Mouse (Mus musculus) midbrain, embryonic 15.5 days (tissue): Measurements from ENCODE around the gene Pmm2. TPM values are rescaled to one million over a fixed set of nuclear protein-coding genes. Genes with fewer than 3 reads are reported as not detected.

Source experiments
- ATAC-seq: fragments of 200-750 bp; cut with Nextera tagmentation; replicated peaks from 2 replicates; pipeline ENCODE4 v1.8.0; 2017; ENCODE audit warnings: moderate TSS enrichment
- H3K27ac ChIP-seq: fragments of 300-500 bp; sonication (generic); 2 replicates; pipeline ENCODE4 v1.5.1; 2015; ENCODE audit warnings: mild to moderate bottlenecking, inconsistent platforms
- H3K27me3 ChIP-seq: fragments of 300-500 bp; sonication (generic); replicated peaks from 2 replicates; pipeline ENCODE4 v1.6.1; 2015; ENCODE audit warnings: inconsistent platforms
- H3K36me3 ChIP-seq: fragments of 300-500 bp; sonication (generic); replicated peaks from 2 replicates; pipeline ENCODE4 v1.6.1; 2015; ENCODE audit warnings: inconsistent platforms
- H3K4me1 ChIP-seq: fragments of 300-500 bp; sonication (generic); 2 replicates; pipeline ENCODE4 v1.6.1; 2015; ENCODE audit warnings: inconsistent platforms
- H3K4me2 ChIP-seq: fragments of 300-500 bp; sonication (generic); 2 replicates; pipeline ENCODE4 v1.6.1; 2015; ENCODE audit warnings: inconsistent platforms, mild to moderate bottlenecking, moderate library complexity
- H3K4me3 ChIP-seq: fragments of 300-500 bp; sonication (generic); 2 replicates; pipeline ENCODE4 v1.5.1; 2015; ENCODE audit warnings: mild to moderate bottlenecking, inconsistent platforms
- H3K9ac ChIP-seq: fragments of 300-500 bp; sonication (generic); 2 replicates; pipeline ENCODE4 v1.6.1; 2015; ENCODE audit warnings: mild to moderate bottlenecking, inconsistent platforms
- H3K9me3 ChIP-seq: fragments of 300-500 bp; sonication (generic); 2 replicates; pipeline ENCODE4 v1.6.1; 2016; ENCODE audit warnings: inconsistent platforms
- WGBS: fragments of 180-500 bp; shearing (Covaris S2); methylation state at CpG from one replicate; pipeline ENCODE4 v1.1.7; 2015; ENCODE audit warnings: mixed read lengths; 5-methylcytosine and 5-hydroxymethylcytosine counted together
- polyA plus RNA-seq: library from polyadenylated mRNA; unstranded; fragments of >200 nt; fragmentation: Nextera tagmentation; extraction: Ambion mirVana; gene quantifications from 2 replicates; pipeline ENCODE4 v1.2.1, GENCODE M21; 2015

The Pmm2 gene
- polyA plus RNA-seq, 1 experiment from 2014 or later: 49.9 TPM

- no peak overlapping the region for H3K4me3 ChIP-seq
- no peaks in the 10 kb centered on the region for H3K27me3 ChIP-seq
- WGBS: 81% methylated on average over 2 of the region's 2 CpGs
- H3K9me3 ChIP-seq: no peaks in the 10 kb centered on the region
- peaks cover 2% of the 10 kb centered on the region; the same call in 1 of the 2 replicates for H3K4me1 ChIP-seq
- H3K27ac ChIP-seq: no peak overlapping the region
- H3K36me3 ChIP-seq: no peaks in the 10 kb centered on the region; the same call in 1 of the 2 replicates
- no peak for ATAC-seq
- no peak overlapping the region for H3K9ac ChIP-seq
- no peak overlapping the region for H3K4me2 ChIP-seq
These were observed 7.1 kb upstream of the Pmm2 start for GRCm38 (mm10) chr16:8630419-8630818.

DNA sequence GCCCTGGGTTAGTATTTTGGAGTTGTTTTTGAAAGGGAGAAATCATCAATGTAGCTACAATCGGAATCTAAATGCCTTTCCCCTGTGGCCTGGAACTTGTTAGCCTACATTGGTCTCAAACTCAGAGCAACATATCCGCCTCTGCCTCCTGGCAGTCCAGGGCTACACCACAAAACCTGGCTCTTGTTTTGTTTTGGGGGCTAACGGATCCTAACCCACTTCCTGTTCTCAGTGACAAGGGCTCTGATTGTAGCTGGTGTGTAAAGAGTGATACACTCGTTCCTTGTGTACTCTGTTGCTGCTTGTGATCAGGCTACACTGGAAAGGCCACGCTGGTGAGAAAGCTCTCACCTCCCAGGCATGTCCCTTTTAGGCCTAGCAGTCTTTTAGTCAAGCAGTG lies 6.0 kb upstream of the Pmm2 start:
- Histone ChIP-seq H3K4me2 (no peak overlapping the region), H3K36me3 (no peaks in the 10 kb centered on the region; the same call in 1 of the 2 replicates), H3K9ac (no peak overlapping the region), H3K4me3 (no peak overlapping the region), H3K27ac (no peak overlapping the region), H3K4me1 (peaks cover 12% of the 10 kb centered on the region), H3K9me3 (no peaks in the 10 kb centered on the region), H3K27me3 (no peaks in the 10 kb centered on the region)
- no peak for ATAC-seq
- 91% methylated on average over 5 of the region's 5 CpGs for WGBS

DNA sequence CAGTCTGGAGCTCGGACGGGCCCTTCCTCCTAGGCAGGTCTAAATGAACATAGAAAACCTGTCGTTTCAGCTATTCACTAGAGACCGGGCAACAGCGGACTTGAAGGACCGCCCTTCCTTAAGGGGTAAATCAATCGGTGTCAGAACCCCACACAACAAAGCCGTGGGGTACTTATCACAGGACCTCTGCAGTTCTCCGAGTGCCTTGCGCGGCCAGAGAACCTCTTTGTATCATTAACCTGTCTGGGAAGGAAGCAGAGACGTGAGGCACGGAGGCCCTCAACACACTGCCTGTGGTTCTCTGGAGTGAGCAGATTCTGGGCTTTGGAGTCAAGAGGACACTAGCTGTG lies 632 bp upstream of the Pmm2 start:
- H3K27me3 ChIP-seq: no peaks in the 10 kb centered on the region
- no peaks in the 10 kb centered on the region; the same call in 1 of the 2 replicates for H3K36me3 ChIP-seq
- peak overlapping the region; percentile 93 for H3K4me3 ChIP-seq
- peak overlapping the region; percentile 78 for H3K9ac ChIP-seq
- H3K4me1 ChIP-seq: peaks cover 29% of the 10 kb centered on the region
- peak overlapping the region; percentile 87 for H3K27ac ChIP-seq
- no peaks in the 10 kb centered on the region for H3K9me3 ChIP-seq
- ATAC-seq: peak; percentile 32
- 0% methylated on average over 13 of the region's 13 CpGs for WGBS
- peak overlapping the region; percentile 94 for H3K4me2 ChIP-seq

GRCm38 (mm10) chr16:8638131-8638530 lies 657 bp downstream of the Pmm2 start:
- 40% methylated on average over 7 of the region's 7 CpGs for WGBS
- Histone ChIP-seq H3K27me3 (no peaks in the 10 kb centered on the region), H3K4me1 (peaks cover 29% of the 10 kb centered on the region), H3K9me3 (no peaks in the 10 kb centered on the region), H3K4me3 (peak overlapping the region; percentile 93), H3K9ac (peak overlapping the region; percentile 72), H3K27ac (peak overlapping the region; percentile 87), H3K4me2 (peak overlapping the region; percentile 94), H3K36me3 (no peaks in the 10 kb centered on the region; the same call in 1 of the 2 replicates)
- ATAC-seq: no peak

DNA sequence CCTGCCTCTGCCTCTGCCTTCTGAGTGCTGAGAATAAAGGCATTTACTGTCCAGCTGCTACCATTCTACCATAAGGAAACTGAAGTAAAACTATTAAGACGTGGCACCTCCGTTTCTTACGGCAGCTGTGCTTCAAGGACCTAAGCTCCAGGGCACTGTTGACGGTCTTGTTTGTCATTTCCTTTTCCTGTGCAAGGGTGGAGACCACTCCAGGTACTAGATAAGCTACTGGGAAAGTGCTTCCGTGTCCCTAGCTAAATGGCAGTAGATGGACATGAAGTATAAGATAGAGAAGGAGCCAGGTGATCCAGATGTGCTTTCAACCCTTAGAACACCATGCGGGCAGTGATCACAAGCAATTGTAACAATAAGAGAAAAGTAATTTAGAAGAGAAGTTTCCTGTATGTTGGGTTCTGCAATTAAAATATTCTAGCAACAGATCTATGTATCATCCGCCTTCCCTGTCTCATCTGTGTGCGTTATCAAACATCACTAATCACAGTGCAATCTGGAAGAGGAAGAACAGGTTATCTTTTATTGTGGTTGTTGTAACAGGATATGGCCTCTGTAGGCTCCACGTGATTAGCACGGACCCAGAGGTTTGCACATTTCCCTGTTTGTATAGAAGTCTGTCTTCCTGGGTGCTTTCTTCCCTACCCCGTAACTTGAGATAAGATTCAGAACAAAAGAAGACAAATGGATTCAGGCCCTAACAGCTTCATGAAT lies 2.2 kb downstream of the Pmm2 start:
- Histone ChIP-seq H3K9me3 (no peaks in the 10 kb centered on the region), H3K9ac (no peak overlapping the region), H3K4me3 (no peak overlapping the region), H3K27me3 (no peaks in the 10 kb centered on the region), H3K4me2 (no peak overlapping the region), H3K36me3 (peaks cover 6% of the 10 kb centered on the region), H3K4me1 (peaks cover 29% of the 10 kb centered on the region), H3K27ac (no peak overlapping the region)
- ATAC-seq: no peak
- WGBS: 95% methylated on average over 11 of the region's 11 CpGs

GRCm38 (mm10) chr16:8643855-8644254 lies 6.4 kb downstream of the Pmm2 start:
- Histone ChIP-seq H3K9ac (no peak overlapping the region), H3K36me3 (peaks cover 21% of the 10 kb centered on the region), H3K4me1 (peaks cover 4% of the 10 kb centered on the region; the same call in 1 of the 2 replicates), H3K27me3 (no peaks in the 10 kb centered on the region), H3K4me3 (no peak overlapping the region), H3K27ac (no peak overlapping the region), H3K9me3 (no peaks in the 10 kb centered on the region), H3K4me2 (no peak overlapping the region)
- WGBS: 85% methylated on average over 2 of the region's 2 CpGs
- ATAC-seq: no peak

GRCm38 (mm10) chr16:8645546-8645945 lies 8.1 kb downstream of the Pmm2 start:
- Histone ChIP-seq H3K4me2 (no peak overlapping the region), H3K9me3 (no peaks in the 10 kb centered on the region), H3K36me3 (peaks cover 30% of the 10 kb centered on the region), H3K27me3 (no peaks in the 10 kb centered on the region), H3K4me3 (no peak overlapping the region), H3K27ac (no peak overlapping the region), H3K9ac (no peak overlapping the region), H3K4me1 (no peaks in the 10 kb centered on the region)
- ATAC-seq: no peak
- WGBS: 85% methylated on average over 6 of the region's 6 CpGs

DNA sequence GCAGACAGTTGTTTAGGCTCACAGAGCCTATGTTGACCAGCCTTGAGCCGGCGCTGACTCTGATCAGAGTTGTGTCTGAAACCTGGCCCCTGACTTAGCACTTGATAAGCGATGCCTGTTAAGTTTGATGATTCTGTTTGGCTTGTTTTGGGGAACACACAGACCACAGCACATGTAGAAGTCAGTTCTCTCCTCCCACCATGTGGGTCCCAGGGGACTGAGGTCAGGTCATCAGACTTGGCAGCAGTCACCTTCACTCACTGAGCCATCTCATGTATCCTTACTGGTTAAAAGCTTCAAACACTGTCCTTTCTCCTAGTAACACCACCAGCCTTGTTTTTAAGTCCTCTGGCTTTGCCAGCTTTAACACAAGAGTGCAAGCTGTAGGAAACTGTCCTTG lies 12.5 kb downstream of the Pmm2 start:
- WGBS: over 99% methylated on average over 3 of the region's 3 CpGs
- Histone ChIP-seq H3K4me3 (no peak overlapping the region), H3K4me1 (no peaks in the 10 kb centered on the region), H3K27ac (no peak overlapping the region), H3K4me2 (no peak overlapping the region), H3K36me3 (peaks cover 32% of the 10 kb centered on the region), H3K9me3 (no peaks in the 10 kb centered on the region), H3K27me3 (no peaks in the 10 kb centered on the region), H3K9ac (no peak overlapping the region)
- no peak for ATAC-seq

DNA sequence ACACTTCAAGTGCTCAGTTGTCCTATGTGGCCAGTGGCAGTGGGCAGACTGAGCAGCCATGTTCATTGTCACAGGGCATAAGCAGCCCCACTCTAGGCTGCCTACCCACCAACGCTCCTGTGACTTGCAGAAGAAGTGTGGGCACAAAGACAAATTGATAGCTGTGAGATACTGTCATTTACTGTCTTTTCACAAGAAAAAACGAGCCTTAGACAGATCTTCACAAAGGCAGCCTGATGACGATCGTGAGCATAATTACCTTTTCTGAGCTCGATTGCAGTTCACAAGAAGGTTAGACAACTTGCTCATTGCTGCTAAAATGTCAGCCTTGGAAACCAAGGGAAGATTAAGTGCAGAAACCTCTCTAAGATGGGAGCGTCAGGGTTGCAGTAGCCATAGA lies 17.6 kb downstream of the Pmm2 start:
- H3K27me3 ChIP-seq: no peaks in the 10 kb centered on the region
- H3K4me1 ChIP-seq: no peaks in the 10 kb centered on the region
- no peak overlapping the region for H3K4me2 ChIP-seq
- 91% methylated on average over 6 of the region's 6 CpGs for WGBS
- ATAC-seq: no peak
- no peaks in the 10 kb centered on the region for H3K9me3 ChIP-seq
- H3K36me3 ChIP-seq: peaks cover 15% of the 10 kb centered on the region
- H3K4me3 ChIP-seq: no peak overlapping the region
- H3K27ac ChIP-seq: no peak overlapping the region
- no peak overlapping the region for H3K9ac ChIP-seq

DNA sequence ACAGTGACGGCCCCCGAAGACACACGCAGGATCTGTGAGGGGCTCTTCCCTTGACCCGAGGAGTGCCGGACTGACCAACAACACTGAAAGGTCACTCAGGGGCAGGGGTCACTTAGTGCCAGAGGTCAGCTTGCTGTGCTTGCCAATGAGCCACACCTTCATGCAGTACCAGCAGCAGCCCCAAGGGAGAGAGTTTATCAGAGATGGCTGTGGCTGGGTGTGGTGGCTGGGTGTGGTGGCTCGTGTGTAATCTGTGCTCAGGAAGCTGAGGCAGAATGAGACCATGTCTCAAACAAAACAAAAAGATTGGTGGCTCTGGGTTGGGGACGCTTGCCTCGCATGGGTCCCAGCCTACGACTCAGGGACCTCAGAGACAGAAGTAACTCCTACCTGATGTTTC lies 18.1 kb downstream of the Pmm2 start:
- Histone ChIP-seq H3K4me3 (no peak overlapping the region), H3K4me2 (no peak overlapping the region), H3K36me3 (peaks cover 14% of the 10 kb centered on the region), H3K9ac (no peak overlapping the region), H3K27ac (no peak overlapping the region), H3K9me3 (no peaks in the 10 kb centered on the region), H3K27me3 (no peaks in the 10 kb centered on the region), H3K4me1 (no peaks in the 10 kb centered on the region)
- 90% methylated on average over 9 of the region's 9 CpGs for WGBS
- no peak for ATAC-seq

DNA sequence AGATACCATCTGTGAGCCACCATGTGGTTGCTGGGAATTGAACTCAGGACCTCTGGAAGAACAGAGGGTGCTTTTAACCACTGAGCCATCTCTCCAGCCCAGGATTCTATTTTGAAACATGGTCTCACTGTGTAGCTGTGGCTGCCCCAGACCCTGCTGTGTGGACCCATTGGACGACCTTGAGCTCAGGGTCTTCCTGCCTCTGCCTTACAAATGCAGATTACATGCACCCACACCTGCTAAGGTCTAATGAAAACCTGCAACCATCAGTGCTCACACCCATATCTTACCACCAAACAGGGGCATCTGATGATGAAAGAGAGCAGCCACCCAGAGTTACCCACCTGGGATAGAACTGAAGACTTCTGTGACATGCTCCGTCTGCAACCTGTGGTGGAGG lies 18.8 kb downstream of the Pmm2 start:
- Histone ChIP-seq H3K9ac (no peak overlapping the region), H3K36me3 (peaks cover 8% of the 10 kb centered on the region), H3K4me1 (no peaks in the 10 kb centered on the region), H3K27ac (no peak overlapping the region), H3K4me2 (no peak overlapping the region), H3K4me3 (no peak overlapping the region), H3K27me3 (no peaks in the 10 kb centered on the region), H3K9me3 (no peaks in the 10 kb centered on the region)
- ATAC-seq: no peak
- WGBS: 88% methylated on average over 2 of the region's 2 CpGs

DNA sequence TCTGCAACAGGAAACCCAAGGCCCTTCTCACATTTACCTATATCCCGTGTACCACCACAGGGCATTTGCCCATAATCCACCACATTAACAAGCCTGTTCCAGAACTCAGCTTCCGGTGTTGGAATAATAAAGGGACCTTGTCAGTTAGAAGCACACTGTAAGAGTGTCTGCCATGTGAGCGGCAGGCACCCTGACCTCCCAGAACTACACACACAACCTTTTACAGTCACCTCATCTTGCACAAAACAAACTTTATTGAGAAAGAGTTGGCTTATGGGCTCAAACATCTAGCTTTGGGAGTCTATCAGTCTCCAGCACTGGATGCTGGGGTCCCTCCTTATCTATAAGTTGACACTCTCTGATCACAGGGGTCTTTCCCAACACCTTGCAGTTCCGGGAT lies 20.9 kb downstream of the Pmm2 start:
- WGBS: 85% methylated on average over 4 of the region's 4 CpGs
- H3K27me3 ChIP-seq: no peaks in the 10 kb centered on the region
- H3K9ac ChIP-seq: no peak overlapping the region
- no peak overlapping the region for H3K27ac ChIP-seq
- peaks cover 16% of the 10 kb centered on the region for H3K36me3 ChIP-seq
- no peaks in the 10 kb centered on the region for H3K9me3 ChIP-seq
- no peak for ATAC-seq
- no peaks in the 10 kb centered on the region; the same call in 1 of the 2 replicates for H3K4me1 ChIP-seq
- H3K4me3 ChIP-seq: no peak overlapping the region
- no peak overlapping the region for H3K4me2 ChIP-seq

DNA sequence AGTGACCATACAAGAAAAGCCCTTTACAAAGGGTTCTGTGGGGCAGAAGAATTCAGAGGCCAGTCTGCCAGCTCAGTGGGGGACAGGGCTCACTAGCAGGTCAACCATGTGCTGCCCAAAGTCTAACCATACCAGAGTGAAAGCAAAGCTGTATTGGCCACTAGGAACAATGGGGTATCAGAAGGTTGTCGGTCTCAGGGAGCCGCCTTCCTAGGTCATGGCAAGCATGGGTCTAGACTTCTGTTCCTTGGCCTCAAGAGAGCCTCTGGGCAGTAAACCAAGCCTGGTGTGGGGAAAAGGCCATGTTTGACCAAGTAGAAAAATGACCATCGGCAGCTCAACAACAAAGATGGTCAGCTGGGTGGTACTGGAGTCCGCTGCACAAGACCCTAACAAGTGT lies 21.3 kb downstream of the Pmm2 start:
- H3K27ac ChIP-seq: no peak overlapping the region
- H3K4me1 ChIP-seq: no peaks in the 10 kb centered on the region; the same call in 1 of the 2 replicates
- H3K36me3 ChIP-seq: peaks cover 16% of the 10 kb centered on the region
- H3K27me3 ChIP-seq: no peaks in the 10 kb centered on the region
- no peak overlapping the region for H3K4me2 ChIP-seq
- ATAC-seq: no peak
- 91% methylated on average over 4 of the region's 4 CpGs for WGBS
- H3K4me3 ChIP-seq: no peak overlapping the region
- H3K9me3 ChIP-seq: no peaks in the 10 kb centered on the region
- no peak overlapping the region for H3K9ac ChIP-seq
